Mouse (Mus musculus) intestine, postnatal 0 days (tissue): ENCODE measurements around the gene Marveld1. TPM values are rescaled to one million over a fixed set of nuclear protein-coding genes. Genes with fewer than 3 reads are reported as not detected.

Experiments used
- ATAC-seq: fragments of 200-750 bp; cut with Nextera tagmentation; 2 replicates; pipeline ENCODE4 v1.8.0; 2017; ENCODE audit warnings: mild to moderate bottlenecking, moderate TSS enrichment, moderate library complexity
- H3K27ac ChIP-seq: fragments of 300-500 bp; sonication (generic); 2 replicates; pipeline ENCODE4 v1.5.1; 2014; ENCODE audit warnings: mild to moderate bottlenecking, low read depth, low read length, moderate library complexity
- H3K27me3 ChIP-seq: fragments of 300-500 bp; sonication (generic); replicated peaks from 2 replicates; pipeline ENCODE4 v1.6.1; 2014; ENCODE audit warnings: low read length, mixed read lengths; ENCODE audit not compliant: control insufficient read depth, insufficient read depth
- H3K36me3 ChIP-seq: fragments of 300-500 bp; sonication (generic); 2 replicates; pipeline ENCODE4 v1.6.1; 2014; ENCODE audit warnings: mild to moderate bottlenecking, moderate library complexity; ENCODE audit not compliant: control insufficient read depth, insufficient read depth
- H3K4me1 ChIP-seq: fragments of 300-500 bp; sonication (generic); replicated peaks from 2 replicates; pipeline ENCODE4 v1.6.1; 2014; ENCODE audit warnings: antibody characterized with exemption, low read length, mixed read lengths; ENCODE audit not compliant: control insufficient read depth, insufficient read depth
- H3K4me2 ChIP-seq: fragments of 300-500 bp; sonication (generic); replicated peaks from 2 replicates; pipeline ENCODE4 v1.6.1; 2014; ENCODE audit warnings: low read depth, mild to moderate bottlenecking, moderate library complexity
- H3K4me3 ChIP-seq: fragments of 300-500 bp; sonication (generic); 2 replicates; pipeline ENCODE4 v1.5.1; 2014; ENCODE audit warnings: low read depth, low read length
- H3K9ac ChIP-seq: fragments of 300-500 bp; sonication (generic); 2 replicates; pipeline ENCODE4 v1.6.1; 2014; ENCODE audit warnings: mild to moderate bottlenecking, low read depth, low read length
- H3K9me3 ChIP-seq: fragments of 300-500 bp; sonication (generic); 2 replicates; pipeline ENCODE4 v1.6.1; 2016; ENCODE audit warnings: mixed run types; ENCODE audit not compliant: control insufficient read depth
- CTCF ChIP-seq: sonication (generic); IDR thresholded peaks from 2 replicates; pipeline ENCODE4 v1.5.1; 2016; ENCODE audit warnings: low read depth, mild to moderate bottlenecking, control low read depth, antibody characterized with exemption, moderate library complexity
- WGBS: fragments of 180-500 bp; shearing (Covaris S2); extraction: QIAGEN DNeasy Blood & Tissue Kit; methylation state at CpG from one replicate; pipeline ENCODE4 v1.1.7; 2014; 5-methylcytosine and 5-hydroxymethylcytosine counted together
- polyA plus RNA-seq: library from polyadenylated mRNA; unstranded; fragments of >200 nt; fragmentation: Nextera tagmentation; extraction: Ambion mirVana; gene quantifications from 2 replicates; pipeline ENCODE4 v1.2.1, GENCODE M21; 2015

Marveld1 gene
- 9.0 and 9.6 TPM in 2 replicates for polyA plus RNA-seq

DNA sequence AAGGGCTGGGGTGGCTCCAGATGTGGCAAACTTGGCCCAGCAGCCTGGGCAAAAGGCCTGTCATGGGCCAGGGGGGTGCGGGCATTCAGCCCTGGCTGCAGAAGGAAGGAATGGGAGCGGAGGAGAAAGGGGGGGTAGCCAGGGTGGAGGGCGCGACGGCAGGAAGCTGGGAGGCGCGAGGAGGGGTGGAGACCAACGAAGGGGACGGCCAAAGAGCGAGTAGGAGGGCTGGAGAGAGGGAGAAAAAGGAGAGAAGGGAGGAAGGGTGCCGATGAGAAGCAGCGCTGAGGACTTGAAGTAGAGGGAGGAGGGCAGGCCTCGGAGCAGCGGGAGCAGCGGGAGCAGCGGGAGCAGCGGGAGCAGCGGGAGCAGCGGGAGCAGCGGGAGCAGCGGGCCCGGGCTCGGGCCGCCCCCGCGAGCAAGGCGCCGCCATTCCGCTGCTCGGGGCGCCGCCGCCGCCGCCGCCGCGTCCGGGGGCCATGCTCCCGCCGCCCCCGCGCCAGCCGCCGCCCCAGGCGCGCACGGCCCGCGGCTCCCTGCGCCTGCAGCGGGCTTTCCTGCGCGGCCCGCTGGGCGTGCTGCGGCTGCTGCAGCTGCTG lies at the start of gene Marveld1:
Gene Marveld1 (plus strand): TSS at position 231 of the 599 bp plus-strand sequence.
- Histone ChIP-seq H3K27me3 (no peaks in the 10 kb centered on the region), H3K9ac (peak within 1 kb of the TSS; percentile 71), H3K4me1 (no peaks in the 10 kb centered on the region), H3K36me3 (0 out of 2 replicates have a peak, but pooled peaks cover 5% of the 10 kb centered on the region), H3K4me2 (peak within 1 kb of the TSS; percentile 89), H3K27ac (peak within 1 kb of the TSS; percentile 84), H3K9me3 (no peaks in the 10 kb centered on the region), H3K4me3 (peak within 1 kb of the TSS; percentile 63)
- WGBS, result 2% methylated on average over 27 of the region's 57 CpGs
- peak; percentile 16; the same call in 1 of the 2 replicates for TF ChIP-seq CTCF
- ATAC-seq, result peak; percentile 32

DNA sequence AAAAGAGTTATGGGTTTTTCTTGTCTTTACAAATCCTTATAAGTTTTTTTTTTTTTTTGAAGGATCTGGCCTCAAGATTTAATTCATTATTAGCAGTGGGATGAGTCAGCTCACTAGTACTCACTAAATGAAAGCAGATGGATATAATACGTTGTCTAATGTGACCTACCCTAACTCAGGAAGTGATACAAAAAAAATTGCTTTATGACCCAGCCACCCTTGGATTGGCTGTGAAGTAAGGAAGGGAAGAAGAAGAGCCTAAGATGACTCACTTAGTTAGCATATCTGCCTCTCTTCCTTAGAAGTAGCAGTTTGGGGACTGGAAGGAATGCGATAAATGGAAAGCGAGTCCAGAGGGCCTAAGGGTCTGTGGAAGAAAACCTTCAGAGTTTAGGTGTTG lies 47.8 kb upstream of the Marveld1 start:
- ATAC-seq, result no peak
- Histone ChIP-seq H3K9ac (no peak overlapping the region), H3K4me2 (no peak overlapping the region), H3K27ac (no peak overlapping the region), H3K4me3 (no peak overlapping the region), H3K4me1 (no peaks in the 10 kb centered on the region), H3K27me3 (no peaks in the 10 kb centered on the region), H3K9me3 (no peaks in the 10 kb centered on the region), H3K36me3 (peaks cover 37% of the 10 kb centered on the region)
- 68% methylated on average over 3 of the region's 3 CpGs for WGBS
- TF ChIP-seq CTCF, result no peak

DNA sequence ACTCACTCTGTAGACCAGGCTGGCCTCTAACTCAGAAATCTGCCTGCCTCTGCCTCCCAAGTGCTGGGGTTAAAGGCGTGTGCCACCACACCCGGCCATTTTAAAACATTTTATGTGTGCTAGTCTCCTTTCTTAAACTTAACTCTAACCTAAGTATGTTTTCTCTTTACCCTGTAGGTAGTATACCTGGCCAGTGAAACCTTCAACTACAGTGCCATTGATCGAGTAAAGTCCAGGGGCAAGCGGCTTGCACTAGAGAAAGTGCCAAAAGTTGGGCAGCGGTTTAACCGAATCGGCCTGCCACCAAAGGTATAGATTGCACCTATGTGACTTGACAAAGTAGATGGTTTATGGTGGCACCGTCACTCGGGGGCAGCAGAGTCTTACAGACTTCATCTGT lies 42.5 kb upstream of the Marveld1 start:
- no peak for ATAC-seq
- 93% methylated on average over 9 of the region's 9 CpGs for WGBS
- Histone ChIP-seq H3K27me3 (no peaks in the 10 kb centered on the region), H3K4me1 (no peaks in the 10 kb centered on the region), H3K9ac (no peak overlapping the region), H3K4me2 (no peak overlapping the region), H3K27ac (no peak overlapping the region), H3K9me3 (no peaks in the 10 kb centered on the region), H3K4me3 (no peak overlapping the region), H3K36me3 (peaks cover 48% of the 10 kb centered on the region)
- peak; percentile 12; the same call in 1 of the 2 replicates for TF ChIP-seq CTCF

- H3K4me2 ChIP-seq, result no peak overlapping the region
- H3K4me1 ChIP-seq, result no peaks in the 10 kb centered on the region
- no peak for ATAC-seq
- no peaks in the 10 kb centered on the region for H3K9me3 ChIP-seq
- H3K27ac ChIP-seq, result no peak overlapping the region
- H3K36me3 ChIP-seq, result peaks cover 68% of the 10 kb centered on the region
- no peak overlapping the region for H3K9ac ChIP-seq
- TF ChIP-seq CTCF, result no peak
- H3K27me3 ChIP-seq, result no peaks in the 10 kb centered on the region
- 76% methylated on average over 4 of the region's 4 CpGs for WGBS
- H3K4me3 ChIP-seq, result no peak overlapping the region
Observed at GRCm38 (mm10) chr19:42115783-42116335, 31.3 kb upstream of the Marveld1 start.

DNA sequence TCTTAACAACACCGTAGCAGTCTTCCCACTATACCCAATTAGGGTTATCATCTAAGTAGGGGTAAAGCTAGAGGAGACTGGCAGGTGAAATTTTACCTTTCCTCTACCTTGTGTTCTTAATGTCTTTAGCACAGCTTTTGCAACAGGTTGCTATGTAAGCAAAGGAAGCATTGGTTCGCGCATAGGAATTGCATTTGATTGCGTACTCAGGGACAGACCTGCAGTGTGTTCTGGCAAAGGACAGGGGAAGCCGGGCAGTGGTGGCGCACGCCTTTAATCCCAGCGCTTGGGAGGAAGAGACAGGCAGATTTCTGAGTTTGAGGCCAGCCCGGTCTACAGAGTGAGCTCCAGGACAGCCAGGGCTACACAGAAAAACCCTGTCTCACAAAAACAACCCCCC lies 29.1 kb upstream of the Marveld1 start:
- 92% methylated on average over 9 of the region's 9 CpGs for WGBS
- H3K9ac ChIP-seq, result no peak overlapping the region

GRCm38 (mm10) chr19:42118596-42118995 lies 28.6 kb upstream of the Marveld1 start:
- peaks cover 83% of the 10 kb centered on the region for H3K36me3 ChIP-seq
- TF ChIP-seq CTCF, result no peak
- H3K9me3 ChIP-seq, result no peaks in the 10 kb centered on the region
- H3K27ac ChIP-seq, result no peak overlapping the region
- WGBS, result 68% methylated on average over 5 of the region's 5 CpGs
- H3K9ac ChIP-seq, result no peak overlapping the region
- ATAC-seq, result no peak
- H3K27me3 ChIP-seq, result no peaks in the 10 kb centered on the region
- no peaks in the 10 kb centered on the region for H3K4me1 ChIP-seq
- no peak overlapping the region for H3K4me2 ChIP-seq
- no peak overlapping the region for H3K4me3 ChIP-seq

More for the DNA sequence above, 29.1 kb upstream of the Marveld1 start:
- ATAC-seq, result no peak
- TF ChIP-seq CTCF, result no peak
- Histone ChIP-seq H3K4me2 (no peak overlapping the region), H3K4me1 (no peaks in the 10 kb centered on the region), H3K36me3 (peaks cover 82% of the 10 kb centered on the region), H3K27me3 (no peaks in the 10 kb centered on the region), H3K4me3 (no peak overlapping the region), H3K27ac (no peak overlapping the region), H3K9me3 (no peaks in the 10 kb centered on the region)
